Mouse (Mus musculus): ENCODE measurements around the gene Paqr7.
A peak's percentile ranks its signal among the peaks of the same experiment; 100 is the strongest.

Paqr7 gene

DNA sequence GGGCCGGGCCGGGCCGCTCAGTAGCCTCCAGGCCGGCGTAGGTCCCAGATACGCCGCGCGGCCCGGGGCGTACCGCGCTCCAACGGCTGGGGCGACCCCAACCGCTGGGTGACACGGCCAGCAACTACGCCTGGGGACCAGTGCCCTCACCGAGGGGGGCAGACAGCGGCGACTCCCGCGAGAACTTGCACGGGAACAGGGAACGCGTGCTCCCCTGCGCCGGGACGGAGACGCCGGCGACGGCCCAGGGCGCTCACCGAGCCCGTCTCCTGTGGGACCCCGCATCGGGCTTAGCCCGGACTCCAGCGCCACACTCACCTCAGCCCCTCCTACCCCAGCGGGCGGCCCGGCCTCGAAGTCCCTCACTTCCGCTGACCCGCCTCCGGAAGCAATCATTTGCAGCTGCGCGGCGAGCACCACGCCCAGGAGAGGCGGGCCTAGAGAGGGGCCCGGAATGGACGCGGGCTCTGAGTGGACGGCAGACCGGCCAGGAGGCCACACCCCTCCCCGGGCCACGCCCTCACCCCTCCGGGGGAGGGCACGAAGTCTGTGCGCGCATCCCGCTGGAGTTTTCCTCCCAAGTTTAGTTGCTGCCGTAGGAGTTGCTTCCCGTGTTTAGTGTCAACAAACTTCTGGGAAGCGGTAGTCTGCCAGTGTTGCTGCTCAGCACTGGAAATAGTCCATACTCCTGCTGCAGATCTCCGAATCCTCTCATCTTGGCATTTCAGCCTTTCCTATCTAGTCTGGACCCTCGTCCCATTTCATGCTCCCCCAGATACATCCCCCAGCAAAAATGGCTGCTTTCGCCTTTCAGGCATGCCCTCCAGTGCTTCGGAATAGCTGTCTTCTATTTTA is 38.7 kb downstream of the Paqr7 start, which contains the start of gene Mtfr1l:
TSS of gene Mtfr1l (minus strand) at position 456 of the 855 bp plus-strand sequence.
- DNase-seq (ENCODE audit: extremely low spot score, low spot score): peak; percentile 98

DNA sequence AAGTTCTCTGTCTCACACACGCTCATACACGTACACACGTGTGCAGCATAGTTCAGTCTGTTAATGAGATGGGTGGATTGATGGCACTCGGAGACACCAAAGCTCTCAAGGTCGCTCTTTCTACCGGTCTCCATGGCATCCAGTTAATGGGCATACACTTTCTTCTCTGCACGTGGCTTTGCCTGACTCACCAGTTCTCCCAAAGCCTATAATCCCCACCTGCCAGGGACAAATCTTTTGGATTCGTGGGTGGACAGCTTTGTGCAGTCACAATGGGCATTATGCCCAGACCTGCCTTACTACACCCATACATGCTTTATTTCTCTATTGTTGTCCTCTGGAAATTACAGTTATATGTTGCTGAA is 39.3 kb downstream of the Paqr7 start:
- no peak for DNase-seq (ENCODE audit: extremely low spot score, low spot score)

DNA sequence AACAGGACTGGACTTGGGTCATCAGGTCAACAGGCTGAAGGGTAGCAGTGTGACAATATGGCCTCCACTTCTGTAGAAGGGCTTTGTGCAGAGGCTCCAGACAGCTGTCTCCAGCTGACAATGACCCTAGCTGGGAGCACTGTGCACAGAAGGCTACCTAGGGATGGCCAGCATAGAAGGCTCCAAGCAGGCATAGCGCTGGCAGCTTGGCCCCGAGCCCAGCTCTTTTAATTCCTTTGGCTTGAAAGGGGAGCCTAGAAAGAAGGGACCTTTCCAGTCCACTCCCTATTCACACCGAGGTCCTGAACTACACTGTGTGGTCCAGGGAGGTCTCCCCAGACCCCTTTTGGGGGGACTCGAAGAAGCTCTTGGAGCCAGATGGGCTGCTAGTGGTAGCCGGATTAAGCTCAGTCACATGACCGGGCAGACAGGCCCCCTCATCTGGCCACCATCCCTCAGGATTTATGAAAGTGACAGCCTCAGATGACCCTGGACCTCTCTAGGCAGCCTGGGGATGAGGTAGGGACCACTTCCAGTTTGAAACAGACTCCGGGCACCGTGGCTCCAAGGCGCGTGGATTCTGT is 42.6 kb downstream of the Paqr7 start:
- no peak for DNase-seq (ENCODE audit: extremely low spot score, low spot score)

DNA sequence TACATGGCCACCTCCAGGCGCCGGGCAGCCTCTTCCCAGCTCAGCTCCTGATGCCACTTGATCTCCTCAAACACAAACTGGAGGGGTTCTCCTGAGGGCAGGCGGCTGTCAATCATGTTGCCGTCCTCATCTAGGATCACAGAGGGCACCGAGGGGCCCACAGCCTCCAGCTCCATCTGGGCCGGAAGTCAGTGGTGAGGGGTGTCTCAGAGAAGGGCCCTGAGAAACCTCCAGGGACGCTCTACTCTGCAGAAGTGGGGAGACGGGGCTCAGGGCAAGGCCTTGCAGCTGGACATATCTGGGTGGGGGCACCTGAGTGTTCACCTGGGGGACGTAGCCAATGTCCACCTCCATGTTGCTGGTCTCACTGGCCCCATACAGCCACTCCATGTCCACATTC is 46.2 kb downstream of the Paqr7 start:
- no peak for DNase-seq (ENCODE audit: extremely low spot score, low spot score)

DNA sequence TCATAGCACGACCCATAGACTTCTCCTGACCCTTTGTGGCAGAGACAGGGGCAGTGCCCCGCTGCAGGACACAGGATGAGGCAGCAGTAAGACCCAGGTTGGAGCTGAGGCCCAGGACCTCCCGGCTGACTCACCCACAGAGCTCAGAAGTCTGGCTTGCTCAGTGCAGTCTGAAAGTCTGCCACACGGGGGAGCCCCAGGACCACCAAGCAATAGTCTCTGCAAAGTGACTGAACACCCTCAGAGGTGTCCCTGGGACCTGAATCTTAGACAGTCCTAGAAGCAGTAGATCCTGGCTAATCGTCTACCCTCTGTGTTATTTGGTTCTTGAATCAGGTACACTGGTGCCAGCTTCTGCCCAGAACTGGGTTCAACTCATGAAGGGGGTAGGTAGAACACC is 46.8 kb downstream of the Paqr7 start:
- peak; percentile 96 for DNase-seq (ENCODE audit: extremely low spot score, low spot score)

DNA sequence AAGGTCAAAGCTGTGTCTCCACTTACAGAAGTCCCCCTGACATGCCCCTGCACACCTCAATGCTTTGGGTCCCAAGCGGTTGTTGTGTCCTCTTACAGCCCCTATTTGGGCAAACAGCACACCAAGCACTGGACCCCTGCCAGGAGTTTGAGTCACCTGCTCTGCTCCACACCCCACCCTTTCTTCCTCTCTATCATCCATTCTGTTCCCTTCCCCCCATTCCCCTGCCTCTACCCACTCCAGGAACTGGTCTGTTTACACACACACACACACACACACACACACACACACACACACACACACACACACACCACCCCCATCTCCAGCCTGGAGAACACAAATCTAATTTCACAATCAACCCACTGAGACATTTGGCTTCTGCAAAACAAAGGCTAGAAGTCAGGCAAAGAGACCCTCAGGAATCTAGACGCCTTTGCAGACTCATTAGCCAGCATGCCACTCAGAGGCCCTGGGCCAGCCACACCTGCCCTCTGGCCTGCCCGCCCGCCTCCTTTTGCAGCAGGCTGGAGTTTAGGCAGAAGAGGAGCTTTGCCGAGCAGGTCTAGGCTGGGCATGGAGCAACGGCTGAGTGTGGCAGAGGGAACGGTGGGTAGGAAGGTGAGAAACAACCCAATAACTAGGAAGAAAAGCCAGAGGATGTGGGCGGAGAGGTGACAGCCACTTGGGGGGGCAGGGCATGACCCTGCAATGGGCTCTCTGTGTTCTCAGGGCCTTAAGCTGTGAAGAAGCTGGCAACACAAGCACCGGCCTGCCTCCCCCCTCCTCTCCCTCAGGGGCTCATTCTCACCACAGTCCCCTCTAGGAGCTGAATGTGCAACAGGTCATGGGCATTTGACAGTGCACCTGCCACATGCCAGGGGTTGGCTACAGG is 50.6 kb downstream of the Paqr7 start:
- DNase-seq (ENCODE audit: extremely low spot score, low spot score): no peak

DNA sequence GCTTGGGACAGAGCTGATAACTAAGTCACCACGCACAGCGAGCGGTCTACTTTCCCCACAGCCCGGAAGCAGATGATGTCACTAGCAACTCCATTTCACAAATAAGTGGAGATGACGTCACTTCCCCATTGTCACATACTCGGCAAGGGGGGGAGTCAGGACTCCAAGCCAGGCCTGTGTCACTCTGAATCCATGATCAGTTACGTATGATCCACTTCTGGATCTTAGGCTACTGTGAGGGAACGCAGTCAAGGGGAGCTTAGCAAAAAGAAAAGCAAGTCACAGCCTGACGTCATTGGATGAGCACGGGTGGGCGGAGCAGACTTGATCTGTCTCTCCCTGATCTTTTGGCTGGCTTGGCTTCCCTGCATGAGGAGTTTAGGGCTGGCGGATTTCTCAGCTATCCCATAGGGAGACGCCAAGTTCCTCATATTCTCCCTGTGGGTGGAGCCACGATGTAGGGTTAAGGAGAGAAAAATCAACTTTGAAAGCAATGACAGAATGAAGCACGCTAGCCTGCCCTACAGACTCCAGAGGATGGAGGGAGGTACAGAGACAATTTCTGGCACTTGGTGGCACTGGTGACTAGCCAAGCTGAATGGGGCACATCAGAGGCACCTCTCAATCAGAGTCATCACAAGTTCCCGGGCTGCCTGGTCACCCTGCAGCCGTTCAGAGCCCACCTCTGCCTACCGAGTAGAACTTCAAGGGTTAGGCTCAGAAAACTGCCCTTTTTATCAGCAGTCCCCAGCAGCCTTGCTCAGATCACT is 51.9 kb downstream of the Paqr7 start:
- no peak for DNase-seq (ENCODE audit: extremely low spot score, low spot score)

DNA sequence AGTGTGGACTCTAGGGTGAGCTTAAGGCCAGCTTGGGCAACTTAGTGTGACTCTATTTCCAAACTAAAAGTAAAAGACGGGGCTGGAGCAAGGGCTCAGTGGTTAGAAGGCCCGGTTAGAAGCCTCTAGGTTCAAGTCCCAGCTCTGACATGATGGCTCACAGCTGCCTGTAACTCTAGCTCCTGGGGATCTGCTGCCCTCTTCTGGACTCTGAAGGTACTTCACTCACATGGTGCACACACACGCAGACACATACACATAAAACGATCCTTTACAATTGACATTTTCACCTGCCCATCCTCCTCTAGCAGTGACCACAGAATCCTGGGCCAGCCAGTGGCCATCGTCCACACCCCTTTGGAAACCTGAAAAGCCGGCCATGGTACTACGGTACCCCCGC is 53.4 kb downstream of the Paqr7 start:
- DNase-seq (ENCODE audit: extremely low spot score, low spot score): no peak

DNA sequence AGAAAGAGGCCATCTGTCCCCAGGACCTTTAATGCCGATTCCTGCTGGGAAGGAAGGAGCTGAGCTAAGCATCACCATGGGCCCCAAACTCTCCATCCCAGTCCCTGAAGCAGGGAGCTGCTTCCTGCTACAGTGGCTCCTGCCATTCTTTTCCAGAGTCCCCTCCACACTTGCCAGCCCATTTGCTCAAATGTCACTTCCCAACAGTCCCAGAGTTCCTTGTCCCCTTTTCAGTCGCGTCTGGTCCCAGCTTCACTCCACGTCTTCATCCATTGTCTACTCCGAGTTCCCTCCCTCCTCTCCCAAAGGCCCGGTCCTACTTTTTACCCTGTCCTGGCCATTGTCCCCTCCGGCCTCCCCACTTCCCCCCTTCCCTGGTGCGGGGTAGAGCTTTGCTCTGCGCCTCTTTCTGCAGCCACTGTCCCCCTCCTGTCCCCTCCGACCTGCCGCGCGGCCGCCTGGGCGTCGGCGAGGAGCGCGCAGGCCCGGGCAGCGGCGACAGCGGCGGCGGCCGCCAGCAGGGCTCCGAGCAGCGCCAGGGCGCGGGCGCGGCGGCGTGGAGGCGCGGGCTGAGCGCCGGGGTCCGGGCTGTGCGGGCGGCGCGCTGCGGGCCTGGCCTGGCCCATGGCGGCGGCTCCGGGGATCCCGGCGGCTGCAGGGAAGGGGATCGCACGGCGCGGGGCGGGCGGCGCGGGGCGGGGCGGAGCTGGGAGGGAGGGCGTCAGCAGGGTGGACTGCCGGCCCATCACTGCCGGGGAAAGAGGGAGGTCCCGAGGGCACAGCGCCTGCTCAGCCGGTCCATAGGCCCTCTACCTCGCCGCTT is 55.2 kb downstream of the Paqr7 start, which contains the start of gene Selenon:
TSS of gene Selenon (minus strand) at position 673 of the 823 bp plus-strand sequence.
- DNase-seq (ENCODE audit: extremely low spot score, low spot score): peak; percentile 81

DNA sequence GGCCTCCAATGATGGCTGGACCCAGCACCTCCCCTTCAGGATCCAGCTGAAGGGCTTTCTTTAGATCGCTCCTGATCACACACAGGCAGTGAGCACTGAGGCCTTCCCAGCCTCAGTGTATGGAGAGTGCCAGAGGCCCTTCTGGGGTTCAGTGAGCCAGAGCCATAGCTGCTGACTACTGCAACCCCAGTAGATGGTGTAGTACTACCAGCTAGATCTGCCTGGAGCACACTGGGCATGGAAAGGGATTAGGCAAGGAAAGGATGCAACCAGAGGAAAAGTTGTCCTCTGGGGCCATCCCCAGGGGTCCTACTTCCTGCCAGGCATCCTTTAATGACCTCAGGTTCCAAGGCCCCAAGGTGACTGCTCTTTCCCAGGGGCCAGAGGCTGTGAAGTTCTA is 57.1 kb downstream of the Paqr7 start:
- no peak for DNase-seq (ENCODE audit: extremely low spot score, low spot score)

DNA sequence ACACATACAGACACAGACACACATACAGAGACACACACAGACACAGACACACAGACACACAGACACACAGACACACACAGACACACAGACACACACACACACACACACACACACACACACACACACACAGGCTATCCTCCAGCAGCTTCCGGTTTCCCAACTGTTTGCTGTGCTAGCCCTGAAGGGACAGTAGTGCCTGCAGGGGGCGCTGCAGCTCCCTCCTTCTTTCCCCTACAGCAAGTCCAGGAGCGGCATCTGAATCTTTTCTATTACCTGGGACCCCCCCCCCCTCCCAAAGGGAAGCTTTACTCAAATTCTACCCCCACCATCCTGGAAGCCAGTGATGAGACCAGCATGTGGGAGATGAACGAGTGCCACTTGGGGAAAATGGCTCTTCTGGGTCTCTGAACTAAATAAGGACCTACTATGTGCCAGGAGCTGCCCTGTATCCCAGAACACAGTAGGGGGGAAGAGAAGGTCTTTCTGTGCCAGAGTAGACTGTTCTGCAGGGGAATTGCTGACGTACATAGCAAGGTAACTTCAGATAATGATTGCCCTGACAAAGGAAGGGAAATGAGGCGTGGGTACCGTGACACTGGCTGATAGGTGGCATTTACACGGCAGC is 59.6 kb downstream of the Paqr7 start:
- DNase-seq (ENCODE audit: extremely low spot score, low spot score): no peak

DNA sequence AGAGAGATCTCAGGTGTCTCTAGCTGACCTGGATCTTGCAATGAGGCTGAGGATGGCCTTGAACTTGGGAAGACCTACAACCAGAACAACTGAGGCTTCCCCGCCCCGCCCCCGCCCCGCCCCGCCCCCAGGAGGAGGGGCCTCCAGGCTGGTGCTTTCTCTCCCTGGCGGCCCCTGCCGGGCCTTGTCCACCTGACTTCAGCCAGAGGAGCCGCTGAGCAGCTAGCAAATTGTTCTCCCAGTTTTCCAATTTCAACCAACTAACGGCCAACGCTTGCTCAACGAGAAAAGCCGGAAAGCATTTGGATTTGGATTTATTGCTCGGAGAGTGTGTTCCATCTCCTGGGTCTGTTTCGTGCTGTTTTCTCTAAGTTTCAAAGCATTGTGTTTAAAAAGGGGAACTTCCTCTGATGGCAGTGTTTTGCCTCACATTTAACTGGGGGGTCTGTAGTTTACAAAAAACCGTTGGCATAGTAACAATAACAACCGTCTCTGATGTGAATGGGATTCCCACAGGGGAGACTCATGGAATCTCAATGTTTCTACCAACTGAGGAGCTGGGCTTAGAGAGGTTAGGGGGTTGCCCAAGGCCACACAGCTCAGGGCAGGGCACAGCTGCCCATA is 61.2 kb downstream of the Paqr7 start:
- DNase-seq (ENCODE audit: extremely low spot score, low spot score): no peak

DNA sequence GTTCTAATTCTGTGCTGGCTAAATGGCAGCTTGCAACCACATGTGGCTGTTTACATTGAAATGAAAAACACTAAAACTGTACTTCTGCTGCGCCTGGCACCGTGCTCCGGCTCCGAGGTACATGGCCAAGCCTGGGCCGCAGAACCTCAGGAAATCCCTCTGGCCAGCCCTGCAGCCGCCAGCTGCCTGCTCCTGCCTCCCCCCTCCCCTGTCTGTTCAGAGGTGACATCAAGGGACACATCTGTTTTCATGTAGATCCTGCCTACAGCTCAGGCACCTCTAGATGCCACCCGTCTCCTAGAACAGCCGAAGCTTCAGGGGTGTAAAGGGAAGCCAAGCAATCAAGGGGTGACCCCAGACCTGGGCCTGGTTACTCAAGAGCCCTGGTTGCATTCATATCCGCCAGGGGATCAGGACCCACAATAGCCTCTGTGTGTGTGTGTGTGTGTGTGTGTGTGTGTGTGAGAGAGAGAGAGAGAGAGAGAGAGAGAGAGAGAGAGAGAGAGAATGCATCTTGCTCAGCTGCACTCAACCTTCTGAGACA is 62.1 kb downstream of the Paqr7 start:
- DNase-seq (ENCODE audit: extremely low spot score, low spot score): no peak

DNA sequence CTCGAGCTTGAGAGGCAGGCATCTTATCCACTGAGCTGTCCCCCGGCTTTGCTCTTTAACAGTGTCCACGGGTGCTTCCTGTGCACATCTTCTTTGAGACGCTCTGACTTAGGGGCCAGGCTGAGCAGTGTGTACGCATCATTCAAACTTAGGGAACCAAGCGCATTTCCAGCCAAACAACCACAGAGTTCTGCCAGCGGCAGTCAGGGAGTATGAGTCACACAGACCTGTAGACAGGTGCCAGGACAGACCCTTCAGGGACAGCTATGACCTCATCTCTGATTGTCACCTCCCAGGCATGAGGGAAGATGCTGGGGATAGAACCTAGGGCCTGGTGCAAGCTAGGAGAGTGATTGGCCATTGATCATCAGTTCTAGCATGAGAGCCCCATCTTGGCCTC is 62.7 kb downstream of the Paqr7 start:
- DNase-seq (ENCODE audit: extremely low spot score, low spot score): no peak

Data from neural tube, embryonic 10.5 days (tissue).